Comparison of ENCODE assay signal across 28 mouse cellular contexts in genomic region chr4:32526228-32526836, GRCm38 (mm10).
DNase-seq lines count a peak whose midpoint lies in the region; ATAC-seq and TF ChIP-seq lines count a peak whose summit lies in the region.
"Had no signal": no experiment of that assay in that cellular context is flagged by ENCODE, and none has a peak within 500 bp of the region (broad histone marks: within the 10 kb centered on the region; RNA-seq: fewer than 3 reads in every experiment).

No protein-coding gene starts in this region.

- no peaks in the 10 kb centered on the region for H3K9me3 ChIP-seq in forebrain, embryonic 11.5 days (ENCODE audit: control insufficient read depth, low read length)
- H3K9me3 ChIP-seq in forebrain, embryonic 14.5 days (replicated peaks; ENCODE audit: control insufficient read depth, low read length), result no peaks in the 10 kb centered on the region
- no peaks in the 10 kb centered on the region for H3K9me3 ChIP-seq in midbrain, embryonic 10.5 days (replicated peaks)
- H3K9me3 ChIP-seq in midbrain, embryonic 15.5 days, result no peaks in the 10 kb centered on the region
- no peaks in the 10 kb centered on the region for H3K9me3 ChIP-seq in limb, embryonic 12.5 days
- H3K9me3 ChIP-seq: forebrain, embryonic 15.5 days; limb, embryonic 13.5 days; lung, embryonic 15.5 days; stomach, embryonic 15.5 days had no signal

- H3K9ac ChIP-seq in forebrain, embryonic 11.5 days (ENCODE audit: low read length), result no peak overlapping the region
- H3K9ac ChIP-seq in forebrain, embryonic 14.5 days (ENCODE audit: low read length), result no peak overlapping the region
- no peak overlapping the region for H3K9ac ChIP-seq in midbrain, embryonic 15.5 days
- no peak overlapping the region for H3K9ac ChIP-seq in limb, embryonic 12.5 days (replicated peaks)
- H3K9ac ChIP-seq: forebrain, embryonic 15.5 days; limb, embryonic 13.5 days; lung, embryonic 15.5 days; stomach, embryonic 15.5 days had no signal

- no peak overlapping the region for H3K4me3 ChIP-seq in forebrain, embryonic 11.5 days (ENCODE audit: low read depth, low read length)
- H3K4me3 ChIP-seq in forebrain, embryonic 14.5 days (ENCODE audit: low read depth, low read length), result no peak overlapping the region
- H3K4me3 ChIP-seq in midbrain, embryonic 10.5 days, result no peak overlapping the region
- no peak overlapping the region for H3K4me3 ChIP-seq in midbrain, embryonic 15.5 days
- no peak overlapping the region for H3K4me3 ChIP-seq in limb, embryonic 12.5 days (replicated peaks)
- H3K4me3 ChIP-seq: forebrain, embryonic 15.5 days; gastrocnemius, adult 2 months; limb, embryonic 13.5 days; lung, embryonic 15.5 days; myocyte; stomach, embryonic 15.5 days had no signal

- TF ChIP-seq CTCF in brain, embryonic 14.5 days (IDR thresholded peaks at IDR 0.05; ENCODE audit: borderline replicate concordance, extremely low read depth, insufficient read depth, insufficient read length), result no peak

- H3K27me3 ChIP-seq in forebrain, embryonic 11.5 days (ENCODE audit: control insufficient read depth, insufficient read depth, low read length), result no peaks in the 10 kb centered on the region
- H3K27me3 ChIP-seq in forebrain, embryonic 14.5 days (replicated peaks; ENCODE audit: control insufficient read depth, insufficient read depth, low read length), result no peaks in the 10 kb centered on the region
- H3K27me3 ChIP-seq in midbrain, embryonic 10.5 days (ENCODE audit: low read depth, poor library complexity, severe bottlenecking), result no peaks in the 10 kb centered on the region
- H3K27me3 ChIP-seq in midbrain, embryonic 15.5 days (replicated peaks), result no peaks in the 10 kb centered on the region
- no peaks in the 10 kb centered on the region for H3K27me3 ChIP-seq in limb, embryonic 12.5 days
- H3K27me3 ChIP-seq: forebrain, embryonic 15.5 days; limb, embryonic 13.5 days; lung, embryonic 15.5 days; Patski; stomach, embryonic 15.5 days had no signal

- WGBS in forebrain, embryonic 11.5 days, result 68% methylated on average over 9 of the region's 9 CpGs
- WGBS in forebrain, embryonic 14.5 days, result 70% methylated on average over 9 of the region's 9 CpGs
- 73% methylated on average over 9 of the region's 9 CpGs for WGBS in midbrain, embryonic 10.5 days
- 63% methylated on average over 9 of the region's 9 CpGs for WGBS in midbrain, embryonic 15.5 days
- WGBS in limb, embryonic 12.5 days, result 65% methylated on average over 9 of the region's 9 CpGs

- H3K4me2 ChIP-seq in forebrain, embryonic 11.5 days (ENCODE audit: low read depth, low read length, severe bottlenecking), result no peak overlapping the region
- no peak overlapping the region for H3K4me2 ChIP-seq in forebrain, embryonic 14.5 days (ENCODE audit: low read length)
- no peak overlapping the region for H3K4me2 ChIP-seq in midbrain, embryonic 15.5 days
- no peak overlapping the region for H3K4me2 ChIP-seq in limb, embryonic 12.5 days
- H3K4me2 ChIP-seq: forebrain, embryonic 15.5 days; heart, embryonic 11.5 days; limb, embryonic 13.5 days; liver, embryonic 11.5 days; lung, embryonic 15.5 days; stomach, embryonic 15.5 days had no signal

- peaks cover 15% of the 10 kb centered on the region for H3K4me1 ChIP-seq in forebrain, embryonic 11.5 days (replicated peaks; ENCODE audit: control insufficient read depth, insufficient read depth, low read length)
- H3K4me1 ChIP-seq in forebrain, embryonic 14.5 days (ENCODE audit: control insufficient read depth, insufficient read depth, low read length), result peaks cover 46% of the 10 kb centered on the region
- peaks cover 78% of the 10 kb centered on the region for H3K4me1 ChIP-seq in midbrain, embryonic 10.5 days
- H3K4me1 ChIP-seq in midbrain, embryonic 15.5 days, result peaks cover 35% of the 10 kb centered on the region
- peaks cover 86% of the 10 kb centered on the region for H3K4me1 ChIP-seq in limb, embryonic 12.5 days (replicated peaks)

- H3K27ac ChIP-seq in forebrain, embryonic 11.5 days (ENCODE audit: low read depth, low read length), result no peak overlapping the region
- H3K27ac ChIP-seq in forebrain, embryonic 14.5 days (ENCODE audit: low read depth, low read length), result no peak overlapping the region
- H3K27ac ChIP-seq in midbrain, embryonic 10.5 days (replicated peaks), result peak overlapping the region; percentile 33; the same call in 1 of the 2 replicates
- no peak overlapping the region for H3K27ac ChIP-seq in midbrain, embryonic 15.5 days
- peak overlapping the region; percentile 37; the same call in 1 of the 2 replicates for H3K27ac ChIP-seq in limb, embryonic 12.5 days
- H3K27ac ChIP-seq: forebrain, embryonic 15.5 days; gastrocnemius, adult 2 months; limb, embryonic 13.5 days; lung, embryonic 15.5 days; stomach, embryonic 15.5 days had no signal

- no peak for ATAC-seq in forebrain, embryonic 11.5 days (replicated peaks; ENCODE audit: low FRiP score)
- ATAC-seq in forebrain, embryonic 14.5 days, result no peak
- no peak for ATAC-seq in midbrain, embryonic 15.5 days (replicated peaks)
- no peak for ATAC-seq in limb, embryonic 12.5 days (ENCODE audit: insufficient number of reproducible peaks, insufficient read depth, low FRiP score, low TSS enrichment, low read depth)
- no peak for ATAC-seq in frontal cortex, adult (ENCODE audit: low TSS enrichment)
- ATAC-seq: forebrain, embryonic 15.5 days; intestine, embryonic 16.5 days; Patski had no signal

- H3K36me3 ChIP-seq in forebrain, embryonic 11.5 days (ENCODE audit: control insufficient read depth, insufficient read depth, low read length), result no peaks in the 10 kb centered on the region
- H3K36me3 ChIP-seq in forebrain, embryonic 14.5 days (ENCODE audit: control insufficient read depth, insufficient read depth, low read length), result no peaks in the 10 kb centered on the region
- no peaks in the 10 kb centered on the region for H3K36me3 ChIP-seq in midbrain, embryonic 10.5 days
- no peaks in the 10 kb centered on the region for H3K36me3 ChIP-seq in midbrain, embryonic 15.5 days (replicated peaks)
- no peaks in the 10 kb centered on the region for H3K36me3 ChIP-seq in limb, embryonic 12.5 days
- H3K36me3 ChIP-seq: forebrain, embryonic 15.5 days; limb, embryonic 13.5 days; lung, embryonic 15.5 days; stomach, embryonic 15.5 days had no signal

- peak; percentile 37 for DNase-seq in forebrain, embryonic 11.5 days (ENCODE audit: low spot score)
- DNase-seq in forebrain, embryonic 14.5 days (ENCODE audit: low spot score), result no peak
- DNase-seq in midbrain, embryonic 10.5 days (ENCODE audit: low spot score), result peak; percentile 12
- DNase-seq in brain, embryonic 14.5 days (ENCODE audit: low read depth), result peak; percentile 49
- DNase-seq in cerebellum, adult 11-12 months, result no peak
- DNase-seq: adrenal gland, postnatal 10 days; cerebellum, adult 18-20 months; cerebellum, postnatal 25 days; gastrocnemius, adult 2 months; gastrocnemius, postnatal 36 days; heart, adult 18-20 months; heart, postnatal 4 days; kidney, adult 8-10 months; kidney, postnatal 10 days; layer of hippocampus, adult 9-11 months; right cerebral cortex, postnatal 25 days had no signal

- no peak for TF ChIP-seq POLR2A in brain, embryonic 14.5 days (IDR thresholded peaks at IDR 0.05; ENCODE audit: borderline replicate concordance, extremely low read depth, insufficient read depth, insufficient read length, poor library complexity, severe bottlenecking)

Comparison
In these comparisons a context has a peak if more than half of its experiments do, and no peak if none do; other contexts are left out.
1. DNase-seq: peak in forebrain, embryonic 11.5 days (single experiment), midbrain, embryonic 10.5 days (single experiment) and brain, embryonic 14.5 days (single experiment); none in forebrain, embryonic 14.5 days (single experiment) and cerebellum, adult 11-12 months (single experiment).
2. H3K27ac ChIP-seq: peak in midbrain, embryonic 10.5 days (single experiment) and limb, embryonic 12.5 days (single experiment); none in forebrain, embryonic 11.5 days (single experiment), forebrain, embryonic 14.5 days (single experiment) and midbrain, embryonic 15.5 days (single experiment).